Mouse (Mus musculus): Measurements from ENCODE around the gene Oprd1. TPM values are rescaled to one million over a fixed set of nuclear protein-coding genes. Genes with fewer than 3 reads are reported as not detected.

Oprd1 gene
- polyA plus RNA-seq (2012; rRNA removed): 0.03 and 0.04 TPM in 2 replicates
- polyA plus RNA-seq (2014; fragmentation: Nextera tagmentation; extraction: Ambion mirVana): 0.04 TPM in 1 of 2 replicates, not detected in the other

GRCm38 (mm10) chr4:132144080-132144841 is at the start of gene Oprd1:
Gene Oprd1 (minus strand): TSS chr4:132144486.
- Histone ChIP-seq H3K27ac (no peak within 1 kb of the TSS), H3K4me3 (ENCODE audit: insufficient read depth in 1 of 2, low read depth in 2 of 2, low read length in 2 of 2) (peak within 1 kb of the TSS in 1 of 2 experiments; percentile 14; a peak in 2 of 4 replicates), H3K9me3 (ENCODE audit: control insufficient read depth, low read length) (no peaks in the 10 kb centered on the region), H3K4me1 (replicated peaks; ENCODE audit: control insufficient read depth in 2 of 2, insufficient read depth in 2 of 2, low read length in 1 of 2) (no peaks in the 10 kb centered on the region), H3K4me2 (ENCODE audit: low read depth) (peak within 1 kb of the TSS; percentile 38), H3K27me3 (ENCODE audit: control insufficient read depth, insufficient read depth, low read length) (peaks cover 47% of the 10 kb centered on the region), H3K36me3 (replicated peaks; ENCODE audit: control insufficient read depth, insufficient read depth, low read depth) (no peaks in the 10 kb centered on the region), H3K9ac (replicated peaks) (no peak within 1 kb of the TSS)
- ATAC-seq (ENCODE audit: insufficient read depth) (no peak), DNase-seq (ENCODE audit: low read depth in 3 of 3, low spot score in 3 of 3) (no peak)
- no peak for TF ChIP-seq EP300 (IDR thresholded peaks at IDR 0.05; ENCODE audit: low read depth)
- TF ChIP-seq CTCF (IDR thresholded peaks at IDR 0.05; ENCODE audit: low read depth): no peak
- WGBS (ENCODE audit: insufficient replicate concordance): 2% methylated on average over 81 of the region's 89 CpGs

- H3K9me3 ChIP-seq (ENCODE audit: control insufficient read depth, low read length): no peaks in the 10 kb centered on the region
- no peak for ATAC-seq (ENCODE audit: insufficient read depth)
- no peak overlapping the region for H3K4me3 ChIP-seq (ENCODE audit: insufficient read depth in 1 of 2, low read depth in 2 of 2, low read length in 2 of 2)
- H3K27ac ChIP-seq: no peak overlapping the region
- DNase-seq (ENCODE audit: low read depth in 3 of 3, low spot score in 3 of 3): no peak
- 83% methylated on average over 2 of the region's 2 CpGs for WGBS (ENCODE audit: insufficient replicate concordance)
- no peak overlapping the region for H3K4me2 ChIP-seq (ENCODE audit: low read depth)
- no peak for TF ChIP-seq CTCF (IDR thresholded peaks at IDR 0.05; ENCODE audit: low read depth)
- no peak for TF ChIP-seq EP300 (IDR thresholded peaks at IDR 0.05; ENCODE audit: low read depth)
- no peaks in the 10 kb centered on the region for H3K4me1 ChIP-seq (replicated peaks; ENCODE audit: control insufficient read depth in 2 of 2, insufficient read depth in 2 of 2, low read length in 1 of 2)
- H3K27me3 ChIP-seq (ENCODE audit: control insufficient read depth, insufficient read depth, low read length): no peaks in the 10 kb centered on the region
- peaks cover 39% of the 10 kb centered on the region for H3K36me3 ChIP-seq (replicated peaks; ENCODE audit: control insufficient read depth, insufficient read depth, low read depth)
- H3K9ac ChIP-seq (replicated peaks): no peak overlapping the region
These were observed 43.6 kb upstream of the Oprd1 start for GRCm38 (mm10) chr4:132187826-132188401.

- Histone ChIP-seq H3K9ac (replicated peaks) (no peak overlapping the region), H3K27ac (no peak overlapping the region), H3K27me3 (ENCODE audit: control insufficient read depth, insufficient read depth, low read length) (no peaks in the 10 kb centered on the region), H3K4me3 (ENCODE audit: insufficient read depth in 1 of 2, low read depth in 2 of 2, low read length in 2 of 2) (no peak overlapping the region), H3K9me3 (ENCODE audit: control insufficient read depth, low read length) (no peaks in the 10 kb centered on the region), H3K4me2 (ENCODE audit: low read depth) (no peak overlapping the region), H3K4me1 (replicated peaks; ENCODE audit: control insufficient read depth in 2 of 2, insufficient read depth in 2 of 2, low read length in 1 of 2) (no peaks in the 10 kb centered on the region), H3K36me3 (replicated peaks; ENCODE audit: control insufficient read depth, insufficient read depth, low read depth) (peaks cover 23% of the 10 kb centered on the region)
- DNase-seq (ENCODE audit: low read depth in 3 of 3, low spot score in 3 of 3) (no peak), ATAC-seq (ENCODE audit: insufficient read depth) (no peak)
- 88% methylated on average over 3 of the region's 3 CpGs for WGBS (ENCODE audit: insufficient replicate concordance)
- no peak for TF ChIP-seq EP300 (IDR thresholded peaks at IDR 0.05; ENCODE audit: low read depth)
- TF ChIP-seq CTCF (IDR thresholded peaks at IDR 0.05; ENCODE audit: low read depth): no peak
These were observed 38.9 kb upstream of the Oprd1 start for GRCm38 (mm10) chr4:132183162-132183561.

- H3K4me2 ChIP-seq (ENCODE audit: low read depth): no peak overlapping the region
- H3K9me3 ChIP-seq (ENCODE audit: control insufficient read depth, low read length): no peaks in the 10 kb centered on the region
- H3K9ac ChIP-seq (replicated peaks): no peak overlapping the region
- H3K4me1 ChIP-seq (replicated peaks; ENCODE audit: control insufficient read depth in 2 of 2, insufficient read depth in 2 of 2, low read length in 1 of 2): no peaks in the 10 kb centered on the region
- H3K27ac ChIP-seq: no peak overlapping the region
- peaks cover 20% of the 10 kb centered on the region for H3K36me3 ChIP-seq (replicated peaks; ENCODE audit: control insufficient read depth, insufficient read depth, low read depth)
- TF ChIP-seq CTCF (IDR thresholded peaks at IDR 0.05; ENCODE audit: low read depth): no peak
- no peak for TF ChIP-seq EP300 (IDR thresholded peaks at IDR 0.05; ENCODE audit: low read depth)
- 69% methylated on average over 22 of the region's 22 CpGs for WGBS (ENCODE audit: insufficient replicate concordance)
- no peak for DNase-seq (ENCODE audit: low read depth in 3 of 3, low spot score in 3 of 3)
- no peak overlapping the region for H3K4me3 ChIP-seq (ENCODE audit: insufficient read depth in 1 of 2, low read depth in 2 of 2, low read length in 2 of 2)
- no peak for ATAC-seq (ENCODE audit: insufficient read depth)
- no peaks in the 10 kb centered on the region for H3K27me3 ChIP-seq (ENCODE audit: control insufficient read depth, insufficient read depth, low read length)
These were observed 37.7 kb upstream of the Oprd1 start for GRCm38 (mm10) chr4:132181721-132182658.

Measured in liver, embryonic 14.5 days (tissue).